Mouse (Mus musculus): ENCODE data around the gene Ccdc171.
"Not testable (repeated sequence)": the region's sequence is repeated elsewhere in the genome, so short reads cannot be mapped to it uniquely, and the experiment has no call there.

DNA sequence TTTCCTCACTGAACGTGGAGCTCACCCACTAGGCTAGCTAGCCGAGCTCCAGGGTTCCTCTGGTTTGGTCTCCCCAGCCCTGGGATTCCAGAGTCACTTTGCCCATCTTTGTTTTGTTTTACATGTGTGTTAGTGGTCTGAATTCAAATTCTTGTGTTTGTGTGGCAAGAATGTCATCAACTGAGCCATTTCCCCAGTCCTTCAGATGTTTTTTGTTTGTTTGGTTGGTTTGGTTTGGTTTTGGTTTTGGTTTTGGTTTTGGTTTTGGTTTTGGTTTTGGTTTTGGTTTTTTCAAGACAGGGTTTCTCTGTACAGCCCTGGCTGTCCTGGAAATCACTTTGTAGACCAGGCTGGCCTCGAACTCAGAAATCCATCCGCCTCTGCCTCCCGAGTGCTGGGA, 28.3 kb upstream of the Ccdc171 start:
- TF ChIP-seq GATA1 (IDR thresholded peaks at IDR 0.05; ENCODE audit: borderline replicate concordance, low read length); CTCF (IDR thresholded peaks at IDR 0.05; ENCODE audit: low read depth, low read length); TAL1 (conservative IDR thresholded peaks at IDR 0.05; ENCODE audit: low read depth, low read length): not testable (repeated sequence)

Data from G1E (cell line).